In genomic region chr5:122736761-122737160, GRCm38 (mm10) we compare ENCODE assay signal across 24 mouse cellular contexts. TPM values are rescaled to one million over a fixed set of nuclear protein-coding genes. Genes with fewer than 3 reads are reported as not detected.
DNase-seq lines count a peak whose midpoint lies in the region; ATAC-seq and TF ChIP-seq lines count a peak whose summit lies in the region.
"Had no signal": no experiment of that assay in that cellular context is flagged by ENCODE, and none has a peak within 500 bp of the region (broad histone marks: within the 10 kb centered on the region; RNA-seq: fewer than 3 reads in every experiment).

No protein-coding gene starts in this region.

- WGBS in kidney, embryonic 15.5 days, result 79% methylated on average over 15 of the region's 15 CpGs
- 91% methylated on average over 15 of the region's 15 CpGs for WGBS in midbrain, embryonic 10.5 days
- 90% methylated on average over 15 of the region's 15 CpGs for WGBS in midbrain, embryonic 13.5 days
- 92% methylated on average over 15 of the region's 15 CpGs for WGBS in liver, postnatal 0 days (ENCODE audit: insufficient replicate concordance)

- intact Hi-C loops in heart, postnatal 14 days (cut with DNase I), result no loop called here

- H3K9ac ChIP-seq in kidney, embryonic 15.5 days, result no peak overlapping the region
- H3K9ac ChIP-seq in midbrain, embryonic 13.5 days (replicated peaks), result no peak overlapping the region
- no peak overlapping the region for H3K9ac ChIP-seq in liver, postnatal 0 days (replicated peaks)
- H3K9ac ChIP-seq: embryonic facial prominence, embryonic 12.5 days; embryonic facial prominence, embryonic 15.5 days; forebrain, postnatal 0 days; hindbrain, embryonic 15.5 days had no signal

- H3K9me3 ChIP-seq in kidney, embryonic 15.5 days (replicated peaks), result no peaks in the 10 kb centered on the region
- no peaks in the 10 kb centered on the region for H3K9me3 ChIP-seq in midbrain, embryonic 10.5 days (replicated peaks)
- no peaks in the 10 kb centered on the region for H3K9me3 ChIP-seq in midbrain, embryonic 13.5 days
- H3K9me3 ChIP-seq in liver, postnatal 0 days (ENCODE audit: low read length), result no peaks in the 10 kb centered on the region
- H3K9me3 ChIP-seq: embryonic facial prominence, embryonic 12.5 days; embryonic facial prominence, embryonic 15.5 days; heart, embryonic 10.5 days; hindbrain, embryonic 15.5 days had no signal

- peaks cover 25% of the 10 kb centered on the region for H3K36me3 ChIP-seq in kidney, embryonic 15.5 days
- H3K36me3 ChIP-seq in midbrain, embryonic 10.5 days, result peaks cover 46% of the 10 kb centered on the region
- peaks cover 46% of the 10 kb centered on the region for H3K36me3 ChIP-seq in midbrain, embryonic 13.5 days
- H3K36me3 ChIP-seq in liver, postnatal 0 days (replicated peaks; ENCODE audit: insufficient read depth, low read length), result peaks cover 8% of the 10 kb centered on the region

- H3K27ac ChIP-seq in kidney, embryonic 15.5 days, result no peak overlapping the region
- H3K27ac ChIP-seq in midbrain, embryonic 10.5 days (replicated peaks), result 0 out of 2 replicates have a peak overlapping the region, but pooled peaks have one; percentile 0
- H3K27ac ChIP-seq in midbrain, embryonic 13.5 days, result no peak overlapping the region
- no peak overlapping the region for H3K27ac ChIP-seq in liver, postnatal 0 days (ENCODE audit: low read depth)
- H3K27ac ChIP-seq: embryonic facial prominence, embryonic 12.5 days; embryonic facial prominence, embryonic 15.5 days; gastrocnemius, adult 2 months; heart, embryonic 10.5 days; hindbrain, embryonic 15.5 days had no signal

- H3K27me3 ChIP-seq in kidney, embryonic 15.5 days, result no peaks in the 10 kb centered on the region
- no peaks in the 10 kb centered on the region for H3K27me3 ChIP-seq in midbrain, embryonic 10.5 days (ENCODE audit: low read depth, poor library complexity, severe bottlenecking)
- H3K27me3 ChIP-seq in midbrain, embryonic 13.5 days, result no peaks in the 10 kb centered on the region
- no peaks in the 10 kb centered on the region for H3K27me3 ChIP-seq in liver, postnatal 0 days (ENCODE audit: insufficient read depth, low read length)
- H3K27me3 ChIP-seq: embryonic facial prominence, embryonic 12.5 days; embryonic facial prominence, embryonic 15.5 days; hindbrain, embryonic 15.5 days had no signal

- H3K4me1 ChIP-seq in kidney, embryonic 15.5 days, result peaks cover 29% of the 10 kb centered on the region
- peaks cover 8% of the 10 kb centered on the region for H3K4me1 ChIP-seq in midbrain, embryonic 10.5 days
- H3K4me1 ChIP-seq in midbrain, embryonic 13.5 days (replicated peaks), result no peaks in the 10 kb centered on the region
- peaks cover 17% of the 10 kb centered on the region for H3K4me1 ChIP-seq in liver, postnatal 0 days (ENCODE audit: insufficient read depth)
- H3K4me1 ChIP-seq: hindbrain, embryonic 15.5 days had no signal

- H3K4me3 ChIP-seq in kidney, embryonic 15.5 days (replicated peaks), result no peak overlapping the region
- no peak overlapping the region for H3K4me3 ChIP-seq in midbrain, embryonic 10.5 days
- H3K4me3 ChIP-seq in midbrain, embryonic 13.5 days (replicated peaks), result no peak overlapping the region
- no peak overlapping the region for H3K4me3 ChIP-seq in liver, postnatal 0 days (ENCODE audit: low read depth, low read length)
- H3K4me3 ChIP-seq: embryonic facial prominence, embryonic 12.5 days; embryonic facial prominence, embryonic 15.5 days; gastrocnemius, adult 2 months; heart, embryonic 10.5 days; hindbrain, embryonic 15.5 days had no signal

- H3K4me2 ChIP-seq in kidney, embryonic 15.5 days, result no peak overlapping the region
- no peak overlapping the region for H3K4me2 ChIP-seq in midbrain, embryonic 13.5 days (replicated peaks)
- H3K4me2 ChIP-seq in liver, postnatal 0 days (ENCODE audit: low read depth, low read length), result no peak overlapping the region
- H3K4me2 ChIP-seq: embryonic facial prominence, embryonic 12.5 days; embryonic facial prominence, embryonic 15.5 days; hindbrain, embryonic 15.5 days had no signal

- no peak for TF ChIP-seq EP300 in liver, postnatal 0 days (IDR thresholded peaks at IDR 0.05; ENCODE audit: low read depth)

- no peak for TF ChIP-seq CTCF in liver, postnatal 0 days (IDR thresholded peaks at IDR 0.05; ENCODE audit: low read depth)

- peak; percentile 92 for DNase-seq in heart, adult 11 months
- DNase-seq in heart, postnatal 14 days, result no peak
- no peak for DNase-seq in kidney, postnatal 25 days
- DNase-seq in midbrain, embryonic 10.5 days (ENCODE audit: low spot score), result no peak
- DNase-seq in urinary bladder, postnatal 25 days (ENCODE audit: low spot score), result no peak
- DNase-seq in liver, postnatal 0 days, result no peak
- DNase-seq: adrenal gland, adult 2 months; adrenal gland, postnatal 14 days; cerebellum, adult 11 months; cerebellum, adult 2 months; cerebellum, adult 9-11 months; cerebellum, postnatal 25 days; forebrain, postnatal 0 days; gastrocnemius, adult 2 months; gastrocnemius, postnatal 14 days; heart, adult 18-20 months; heart, postnatal 36 days had no signal

- peak; percentile 28; the same call in 1 of the 2 replicates for ATAC-seq in kidney, embryonic 15.5 days (replicated peaks; ENCODE audit: low FRiP score)
- ATAC-seq in midbrain, embryonic 13.5 days, result no peak
- no peak for ATAC-seq in liver, postnatal 0 days
- ATAC-seq: forebrain, embryonic 14.5 days; forebrain, postnatal 0 days had no signal

RNA-seq across cellular contexts. Expression of gene P2rx4, which starts 29.4 kb away (rescaled TPM):
- total RNA-seq in heart, postnatal 14 days (2021), result 10 to 100 TPM; 13.5 to 14.1 TPM
- 20.4 and 25.6 TPM in 2 replicates for polyA plus RNA-seq in kidney, embryonic 15.5 days (2015; fragmentation: Nextera tagmentation; extraction: Ambion mirVana)
- polyA plus RNA-seq in midbrain, embryonic 10.5 days (2016; fragmentation: Nextera tagmentation; extraction: Ambion mirVana), result 3.5 and 9.6 TPM in 2 replicates
- polyA plus RNA-seq in midbrain, embryonic 13.5 days (2015; fragmentation: Nextera tagmentation; extraction: Ambion mirVana), result 10.3 and 14.5 TPM in 2 replicates
- 36.0 and 36.2 TPM in 2 replicates for polyA plus RNA-seq in liver, postnatal 0 days (2015; fragmentation: Nextera tagmentation; extraction: Ambion mirVana)

RNA-seq across cellular contexts. Expression of gene Camkk2, which starts 42.4 kb away (rescaled TPM):
- total RNA-seq in heart, postnatal 14 days (2021), result 10 to 100 TPM; 11.4 to 11.7 TPM
- 35.5 and 39.5 TPM in 2 replicates for polyA plus RNA-seq in kidney, embryonic 15.5 days (2015; fragmentation: Nextera tagmentation; extraction: Ambion mirVana)
- polyA plus RNA-seq in midbrain, embryonic 10.5 days (2016; fragmentation: Nextera tagmentation; extraction: Ambion mirVana), result 24.3 and 29.5 TPM in 2 replicates
- polyA plus RNA-seq in midbrain, embryonic 13.5 days (2015; fragmentation: Nextera tagmentation; extraction: Ambion mirVana), result 45.3 and 47.1 TPM in 2 replicates
- 9.7 and 10.6 TPM in 2 replicates for polyA plus RNA-seq in liver, postnatal 0 days (2015; fragmentation: Nextera tagmentation; extraction: Ambion mirVana)
